Mouse (Mus musculus): ENCODE measurements at regions not wholly inside any gene's neighbourhood (a gene's known extent, or its start where the extent isn't known, plus 50 kb on each side); places are given as distances from the start of the nearest gene placed in this dataset.

GRCm38 (mm10) chr2:171633355-171634097 is 409.7 kb downstream of the Cbln4 start:
- ATAC-seq (replicated peaks in 1 of 2; ENCODE audit: insufficient read depth in 1 of 2, low FRiP score in 2 of 2, low TSS enrichment in 1 of 2, low read depth in 1 of 2, poor library complexity in 2 of 2, severe bottlenecking in 2 of 2): peak; percentile 51 to 63; a peak in 3 of 4 replicates

DNA sequence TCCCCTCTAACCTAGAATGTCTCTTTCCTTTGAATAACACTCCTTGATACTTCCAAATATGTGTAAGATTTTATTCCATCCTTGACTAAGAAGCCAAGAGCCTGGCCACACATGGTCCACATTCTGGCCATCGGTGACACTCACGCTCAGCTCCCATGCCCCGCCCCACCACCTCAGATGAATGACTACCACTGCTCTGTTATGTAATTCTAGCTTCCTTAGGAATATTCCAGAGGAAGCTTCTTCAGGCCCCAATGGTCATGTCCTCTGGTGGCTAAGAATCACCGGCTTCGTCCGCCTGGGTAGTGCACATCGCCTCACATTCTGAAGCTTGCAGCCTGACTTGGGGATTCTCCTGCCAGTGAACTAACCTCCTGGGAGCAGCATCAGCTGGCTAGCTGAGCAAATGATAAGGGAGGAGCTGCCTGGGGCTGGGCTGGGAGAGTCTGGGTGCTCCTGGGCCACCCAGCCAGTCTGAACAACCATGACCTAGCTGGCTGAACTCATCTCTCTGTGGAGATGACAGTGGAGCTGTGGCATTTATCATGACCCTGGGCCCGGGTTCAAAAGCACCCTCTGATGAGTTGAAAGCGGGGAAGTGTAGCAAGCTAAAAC is 413.1 kb downstream of the Cbln4 start:
- ATAC-seq (replicated peaks in 1 of 2; ENCODE audit: insufficient read depth in 1 of 2, low FRiP score in 2 of 2, low TSS enrichment in 1 of 2, low read depth in 1 of 2, poor library complexity in 2 of 2, severe bottlenecking in 2 of 2): no peak

DNA sequence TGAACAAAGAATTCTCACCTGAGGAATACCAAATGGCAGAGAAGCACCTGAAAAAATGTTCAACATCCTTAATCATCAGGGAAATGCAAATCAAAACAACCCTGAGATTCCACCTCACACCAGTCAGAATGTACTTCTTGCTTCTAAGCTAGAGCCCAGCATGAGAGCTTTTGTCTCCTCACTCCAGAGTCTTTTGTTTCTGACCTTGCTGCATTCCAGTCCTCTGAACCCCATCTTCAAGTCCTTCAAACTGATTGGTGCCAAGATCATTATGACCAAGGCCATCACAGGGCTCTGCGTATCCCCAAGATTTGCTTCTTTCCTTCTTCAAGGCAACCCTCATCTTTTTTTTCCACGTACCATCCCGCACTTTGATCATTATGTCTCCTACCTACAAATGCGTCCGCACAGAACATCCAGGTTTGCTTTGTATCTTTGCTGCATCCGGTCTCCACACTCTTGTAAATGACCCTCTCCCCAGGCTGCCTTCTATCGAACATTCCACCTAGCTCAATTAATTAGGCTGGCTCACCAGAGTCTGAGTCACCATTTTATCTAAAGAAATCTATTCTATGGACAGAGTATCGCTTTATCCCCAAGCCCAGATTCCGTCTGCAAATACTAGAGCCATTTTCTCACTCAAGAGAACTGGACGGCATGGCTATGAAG is 414.9 kb downstream of the Cbln4 start:
- no peak for ATAC-seq (replicated peaks in 1 of 2; ENCODE audit: insufficient read depth in 1 of 2, low FRiP score in 2 of 2, low TSS enrichment in 1 of 2, low read depth in 1 of 2, poor library complexity in 2 of 2, severe bottlenecking in 2 of 2)

DNA sequence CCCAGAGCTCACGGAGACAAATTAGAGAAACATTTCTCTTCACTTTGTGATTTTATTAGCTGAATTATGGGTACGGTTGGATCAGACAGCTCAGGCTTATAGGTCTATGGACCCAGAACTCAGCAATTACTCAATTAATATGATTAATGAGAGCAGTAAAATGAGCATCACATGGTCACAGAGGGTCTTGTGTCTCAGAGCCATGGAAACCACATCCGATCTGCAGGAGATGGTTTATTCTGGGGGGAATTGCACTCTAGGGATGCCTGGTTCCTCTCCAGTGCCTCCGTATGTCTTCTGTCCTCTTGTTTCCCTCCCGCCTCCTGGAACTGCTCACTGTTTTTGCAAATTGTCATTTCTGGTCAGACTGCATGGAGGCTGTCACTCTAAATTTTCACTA is 422.6 kb downstream of the Cbln4 start:
- ATAC-seq (replicated peaks in 1 of 2; ENCODE audit: insufficient read depth in 1 of 2, low FRiP score in 2 of 2, low TSS enrichment in 1 of 2, low read depth in 1 of 2, poor library complexity in 2 of 2, severe bottlenecking in 2 of 2): no peak; a peak in 1 of 4 replicates

DNA sequence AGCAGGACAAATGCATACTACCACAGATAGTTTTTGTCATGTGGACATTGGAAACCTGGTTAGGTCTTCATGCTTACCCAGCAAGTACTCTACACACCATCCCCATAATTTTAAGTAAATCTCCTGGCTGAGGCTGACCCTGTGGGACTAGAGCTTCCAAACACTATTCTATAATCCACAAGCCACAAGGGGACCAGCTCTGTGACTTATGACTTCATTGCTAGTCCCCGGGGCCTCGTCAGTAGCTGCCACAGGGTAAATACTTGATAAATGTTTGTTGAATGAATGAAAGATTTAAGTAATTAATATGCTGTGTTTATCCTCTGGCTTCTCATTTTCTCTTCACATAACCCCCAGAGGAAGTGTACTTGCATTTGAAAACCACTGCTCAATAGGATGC is 423.0 kb downstream of the Cbln4 start:
- ATAC-seq (replicated peaks in 1 of 2; ENCODE audit: insufficient read depth in 1 of 2, low FRiP score in 2 of 2, low TSS enrichment in 1 of 2, low read depth in 1 of 2, poor library complexity in 2 of 2, severe bottlenecking in 2 of 2): no peak

DNA sequence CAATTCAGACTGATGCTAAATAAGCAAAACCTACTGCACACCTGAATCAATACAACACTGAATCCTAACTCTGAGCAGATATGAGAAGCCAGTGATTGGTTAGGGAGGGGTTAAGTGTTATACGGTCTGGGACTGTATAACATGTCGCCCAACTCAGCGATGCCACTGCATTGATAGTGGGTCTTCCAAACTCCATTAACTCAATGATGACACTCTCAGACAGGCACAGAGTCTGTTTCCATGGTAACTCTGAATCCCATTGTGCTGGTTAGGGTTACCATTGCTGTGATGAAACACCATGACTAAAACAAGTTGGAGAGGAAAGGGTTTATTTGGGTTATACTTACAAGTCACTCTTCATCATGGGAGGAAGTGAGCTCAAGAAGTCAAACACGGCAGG is 424.5 kb downstream of the Cbln4 start:
- ATAC-seq (replicated peaks in 1 of 2; ENCODE audit: insufficient read depth in 1 of 2, low FRiP score in 2 of 2, low TSS enrichment in 1 of 2, low read depth in 1 of 2, poor library complexity in 2 of 2, severe bottlenecking in 2 of 2): no peak

DNA sequence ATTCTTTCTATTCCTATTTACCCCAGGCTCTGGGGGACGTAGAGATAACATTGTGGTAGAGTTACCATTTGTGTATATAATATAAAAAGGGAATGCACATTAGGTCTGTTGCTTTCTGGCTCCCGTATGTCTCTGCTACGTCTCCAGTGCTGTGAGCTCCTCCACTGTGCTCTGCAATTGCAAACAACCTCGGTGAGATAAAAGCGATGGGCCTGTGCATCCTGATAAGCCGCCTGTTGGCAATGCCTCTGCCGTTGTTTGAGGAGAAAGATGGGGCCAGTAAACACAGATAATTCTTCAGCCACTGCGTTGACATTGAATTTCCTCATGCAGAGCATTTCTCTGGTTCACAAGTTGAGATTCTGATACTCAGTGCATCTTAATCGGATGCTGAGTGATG is 424.9 kb downstream of the Cbln4 start:
- ATAC-seq (replicated peaks in 1 of 2; ENCODE audit: insufficient read depth in 1 of 2, low FRiP score in 2 of 2, low TSS enrichment in 1 of 2, low read depth in 1 of 2, poor library complexity in 2 of 2, severe bottlenecking in 2 of 2): no peak

DNA sequence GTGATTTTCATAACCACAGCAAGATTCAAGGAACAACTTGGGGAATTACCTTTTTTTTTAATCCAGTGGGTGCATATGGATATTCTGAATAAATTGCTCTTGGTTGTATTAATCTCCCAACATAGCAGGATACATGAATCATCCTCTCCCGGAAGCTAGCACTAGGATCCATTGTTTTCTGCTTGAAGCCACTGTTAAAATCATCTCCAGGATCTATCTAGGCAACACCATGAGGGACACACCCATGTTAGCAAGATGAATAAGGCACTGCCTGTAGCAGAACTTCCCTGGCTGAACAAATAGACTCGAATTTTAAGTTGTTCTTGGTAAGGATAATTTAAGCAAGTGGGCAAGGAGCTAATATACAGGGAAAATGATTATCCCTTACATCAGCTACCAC is 427.8 kb downstream of the Cbln4 start:
- ATAC-seq (replicated peaks in 1 of 2; ENCODE audit: insufficient read depth in 1 of 2, low FRiP score in 2 of 2, low TSS enrichment in 1 of 2, low read depth in 1 of 2, poor library complexity in 2 of 2, severe bottlenecking in 2 of 2): no peak

DNA sequence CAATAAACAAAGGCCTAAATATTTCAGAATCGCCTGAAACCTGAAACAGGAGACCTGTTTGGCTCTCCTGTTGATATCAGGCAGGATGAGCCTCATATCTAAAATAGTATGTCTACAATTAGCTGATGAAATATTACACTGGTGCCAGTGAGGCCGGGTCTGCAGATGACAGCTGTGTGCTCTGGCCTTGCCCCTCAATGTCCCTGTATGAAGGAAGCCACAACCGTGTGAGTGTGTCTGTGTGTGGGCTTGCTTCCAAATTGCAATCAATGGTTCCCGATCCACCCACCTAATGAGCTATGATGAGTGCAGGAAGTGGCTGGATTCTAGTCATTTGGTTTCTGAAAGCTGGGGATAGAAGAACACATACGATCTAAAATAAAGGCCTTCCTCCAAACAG is 438.2 kb downstream of the Cbln4 start:
- ATAC-seq (replicated peaks in 1 of 2; ENCODE audit: insufficient read depth in 1 of 2, low FRiP score in 2 of 2, low TSS enrichment in 1 of 2, low read depth in 1 of 2, poor library complexity in 2 of 2, severe bottlenecking in 2 of 2): no peak

GRCm38 (mm10) chr2:171595240-171595639 is 448.0 kb downstream of the Cbln4 start:
- no peak for ATAC-seq (replicated peaks in 1 of 2; ENCODE audit: insufficient read depth in 1 of 2, low FRiP score in 2 of 2, low TSS enrichment in 1 of 2, low read depth in 1 of 2, poor library complexity in 2 of 2, severe bottlenecking in 2 of 2)

GRCm38 (mm10) chr2:171593884-171594283 is 449.4 kb downstream of the Cbln4 start:
- no peak for ATAC-seq (replicated peaks in 1 of 2; ENCODE audit: insufficient read depth in 1 of 2, low FRiP score in 2 of 2, low TSS enrichment in 1 of 2, low read depth in 1 of 2, poor library complexity in 2 of 2, severe bottlenecking in 2 of 2)

DNA sequence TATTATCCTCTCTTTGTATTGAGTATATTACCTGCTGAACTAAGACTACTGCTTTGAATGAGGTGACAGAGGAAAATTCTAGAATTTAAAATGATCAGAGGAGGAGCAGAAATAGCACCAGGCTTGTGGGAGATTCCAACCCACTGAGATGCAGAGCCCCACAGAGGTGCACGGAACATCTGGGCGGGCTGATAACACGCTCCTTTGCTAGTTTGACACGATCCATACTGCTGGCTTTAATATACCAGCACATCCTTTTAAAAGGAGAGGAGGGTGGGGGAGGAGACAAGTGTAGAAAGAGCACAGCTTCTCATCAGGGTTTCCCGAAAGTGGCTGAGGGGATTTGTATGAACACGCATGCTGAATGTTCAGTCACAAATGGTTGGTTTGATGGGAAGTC is 451.0 kb downstream of the Cbln4 start:
- no peak for ATAC-seq (replicated peaks in 1 of 2; ENCODE audit: insufficient read depth in 1 of 2, low FRiP score in 2 of 2, low TSS enrichment in 1 of 2, low read depth in 1 of 2, poor library complexity in 2 of 2, severe bottlenecking in 2 of 2)

- no peak for ATAC-seq (replicated peaks in 1 of 2; ENCODE audit: insufficient read depth in 1 of 2, low FRiP score in 2 of 2, low TSS enrichment in 1 of 2, low read depth in 1 of 2, poor library complexity in 2 of 2, severe bottlenecking in 2 of 2)
Observed at GRCm38 (mm10) chr2:171588158-171588557, 455.1 kb downstream of the Cbln4 start.

- no peak for ATAC-seq (replicated peaks in 1 of 2; ENCODE audit: insufficient read depth in 1 of 2, low FRiP score in 2 of 2, low TSS enrichment in 1 of 2, low read depth in 1 of 2, poor library complexity in 2 of 2, severe bottlenecking in 2 of 2)
Observed at GRCm38 (mm10) chr2:171587635-171588034, 455.6 kb downstream of the Cbln4 start.

GRCm38 (mm10) chr2:171586853-171587220 is 456.4 kb downstream of the Cbln4 start:
- no peak for ATAC-seq (replicated peaks in 1 of 2; ENCODE audit: insufficient read depth in 1 of 2, low FRiP score in 2 of 2, low TSS enrichment in 1 of 2, low read depth in 1 of 2, poor library complexity in 2 of 2, severe bottlenecking in 2 of 2)

DNA sequence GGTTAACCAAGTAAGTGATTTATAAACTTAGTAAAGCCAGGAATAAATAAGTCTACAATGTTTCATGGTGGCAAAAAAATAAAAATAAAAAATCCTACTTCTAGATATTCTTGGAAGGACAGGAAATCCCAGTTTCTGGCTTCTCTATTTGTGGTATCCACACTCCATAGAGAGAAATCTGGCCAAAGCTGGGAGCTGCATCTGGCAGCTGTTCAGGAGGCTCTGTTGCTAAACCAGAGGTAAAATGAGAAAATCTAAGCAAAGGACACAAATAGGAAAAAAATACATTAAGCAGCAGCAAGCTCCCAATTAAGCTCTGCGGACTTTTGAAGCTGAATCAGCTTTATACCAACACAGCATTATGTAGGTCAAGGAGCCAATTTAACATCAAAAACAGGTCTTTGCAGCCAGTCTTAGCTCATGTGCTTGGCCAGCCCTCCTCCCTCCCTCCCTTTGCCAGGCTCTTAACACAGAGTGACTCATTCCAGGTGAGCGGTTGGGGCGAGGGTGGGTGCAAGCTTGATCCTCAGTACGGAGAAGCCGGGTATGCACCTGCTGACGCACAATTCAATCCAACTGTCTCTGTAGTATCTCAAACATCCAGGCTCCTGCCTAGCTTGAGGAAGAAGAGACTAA is 456.9 kb downstream of the Cbln4 start:
- no peak for ATAC-seq (replicated peaks in 1 of 2; ENCODE audit: insufficient read depth in 1 of 2, low FRiP score in 2 of 2, low TSS enrichment in 1 of 2, low read depth in 1 of 2, poor library complexity in 2 of 2, severe bottlenecking in 2 of 2)

GRCm38 (mm10) chr2:171574360-171574759 is 468.9 kb downstream of the Cbln4 start:
- no peak for ATAC-seq (replicated peaks in 1 of 2; ENCODE audit: insufficient read depth in 1 of 2, low FRiP score in 2 of 2, low TSS enrichment in 1 of 2, low read depth in 1 of 2, poor library complexity in 2 of 2, severe bottlenecking in 2 of 2)

GRCm38 (mm10) chr2:171562656-171563055 is 480.6 kb downstream of the Cbln4 start:
- ATAC-seq (replicated peaks in 1 of 2; ENCODE audit: insufficient read depth in 1 of 2, low FRiP score in 2 of 2, low TSS enrichment in 1 of 2, low read depth in 1 of 2, poor library complexity in 2 of 2, severe bottlenecking in 2 of 2): no peak
